Mouse (Mus musculus) thymus, postnatal 14 days (tissue): Measurements from ENCODE around the gene Spata1.

ENCODE experiments used
- DNase-seq: peaks from one replicate; pipeline ENCODE4 v3.0.0; 2021

Spata1 gene

GRCm38 (mm10) chr3:146499431-146500002 lies at the start of gene Spata1, which contains the start of gene Gng5:
Gene Spata1 (minus strand): TSS chr3:146499753.
Gene Gng5 (plus strand): TSS chr3:146499807.
- peak; percentile 95 for DNase-seq

DNA sequence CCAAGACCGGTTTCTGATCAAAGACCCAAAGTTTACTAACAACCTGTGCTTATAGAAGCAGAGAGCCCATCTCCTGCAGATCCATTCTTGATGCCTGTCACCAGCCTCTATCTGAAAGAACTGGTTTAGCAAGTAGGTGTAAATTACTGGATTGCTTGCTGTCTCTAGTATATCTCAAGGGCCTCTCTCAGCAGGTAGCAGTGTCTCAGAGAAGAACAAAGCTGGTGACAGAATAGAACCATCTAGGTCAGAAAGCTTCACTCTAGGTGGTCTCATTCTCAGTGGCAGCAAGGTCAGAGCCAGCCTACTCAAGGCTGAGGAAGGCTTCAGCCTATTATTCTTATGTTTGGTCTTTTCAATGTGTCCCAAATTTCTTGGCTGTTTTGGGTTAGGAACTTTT lies 44.1 kb upstream of the Spata1 start:
- DNase-seq, result no peak

- DNase-seq, result no peak
These were observed 41.1 kb upstream of the Spata1 start for GRCm38 (mm10) chr3:146540521-146541273.

DNA sequence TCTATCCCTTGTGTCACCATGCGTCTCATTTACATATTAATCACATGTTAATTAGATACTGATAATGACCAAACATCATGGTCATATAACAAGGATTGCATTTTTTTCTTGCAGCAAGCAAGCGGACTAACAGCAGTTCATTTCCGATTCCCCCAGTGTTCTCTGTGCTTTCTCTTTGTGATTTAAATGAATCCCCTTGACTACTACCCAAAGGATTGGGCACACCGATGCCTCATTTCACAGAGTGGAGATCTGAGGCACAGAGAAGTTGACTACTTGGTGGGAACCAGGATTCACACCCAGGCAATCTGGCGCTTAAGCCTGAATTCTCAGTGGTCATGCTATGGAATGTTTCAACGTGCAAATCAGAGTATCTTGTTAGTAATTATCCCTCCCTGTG lies 35.4 kb upstream of the Spata1 start:
- no peak for DNase-seq

GRCm38 (mm10) chr3:146528335-146528734 lies 28.8 kb upstream of the Spata1 start:
- no peak for DNase-seq

DNA sequence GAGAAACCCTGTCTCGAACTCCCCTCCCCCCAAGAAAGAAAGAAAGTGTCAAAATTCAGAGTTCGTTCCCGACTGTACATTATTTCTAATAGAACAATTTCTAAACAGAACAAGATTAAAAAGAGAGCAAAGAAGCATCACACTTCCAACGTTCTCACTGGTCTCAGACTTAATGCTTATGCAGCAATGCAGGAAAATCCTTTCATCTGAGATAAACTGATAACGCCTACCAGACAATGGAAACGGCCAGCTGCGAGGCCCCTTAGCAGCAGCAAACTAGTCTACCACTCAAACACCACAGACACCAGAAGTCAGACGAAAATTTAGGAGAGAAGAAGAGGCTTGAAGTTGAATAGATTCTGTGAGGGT lies 22.1 kb upstream of the Spata1 start:
- DNase-seq, result peak; percentile 16

DNA sequence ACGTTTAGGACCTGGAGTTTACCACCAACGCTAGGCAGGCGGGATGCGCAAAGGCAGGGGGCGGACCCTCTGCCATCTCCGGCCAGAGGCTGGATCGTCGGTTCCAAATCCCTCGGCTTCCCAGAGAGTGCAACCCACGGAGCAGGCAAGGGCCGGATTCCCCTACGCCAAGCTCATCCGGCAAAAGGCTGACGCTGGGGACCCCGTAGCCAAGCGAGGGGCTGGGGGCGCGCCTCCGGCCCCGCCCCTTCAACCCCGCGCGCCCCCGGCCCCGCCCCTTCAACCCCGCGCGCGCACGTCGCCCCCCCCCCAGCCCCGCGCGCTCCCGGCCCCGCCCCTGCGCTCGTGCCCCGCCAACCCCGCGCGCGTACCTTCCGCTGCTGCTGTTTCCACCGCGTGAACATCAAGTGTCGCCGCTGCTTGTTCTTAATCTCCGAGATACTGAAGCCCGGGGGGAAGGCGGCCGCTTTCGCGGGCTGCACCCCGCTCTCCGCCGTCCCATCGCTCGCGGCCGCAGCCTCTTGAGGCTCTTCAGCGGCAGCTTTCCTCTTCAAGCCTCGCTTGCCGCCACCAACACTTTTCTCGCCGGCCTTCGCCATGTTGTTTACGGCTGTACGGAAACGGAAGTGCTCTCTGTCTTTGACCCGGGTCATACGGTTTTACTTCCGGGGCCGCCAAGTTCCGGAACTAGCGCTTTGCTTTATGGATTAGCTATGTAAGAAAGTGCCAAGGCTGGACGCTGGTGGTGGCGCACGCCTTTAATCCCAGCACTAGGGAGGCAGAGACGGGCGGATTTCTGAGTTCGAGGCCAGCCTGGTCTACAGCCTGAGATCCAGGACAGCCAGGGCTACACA lies 21.5 kb upstream of the Spata1 start, which contains the start of gene Rpf1:
Rpf1 (minus strand) TSS at position 632 of the 854 bp plus-strand sequence.
- DNase-seq, result peak; percentile 91

- DNase-seq, result no peak
These were observed 20.8 kb upstream of the Spata1 start for GRCm38 (mm10) chr3:146520226-146520797.

- DNase-seq, result no peak
These were observed 7.2 kb upstream of the Spata1 start for GRCm38 (mm10) chr3:146506711-146507110.

DNA sequence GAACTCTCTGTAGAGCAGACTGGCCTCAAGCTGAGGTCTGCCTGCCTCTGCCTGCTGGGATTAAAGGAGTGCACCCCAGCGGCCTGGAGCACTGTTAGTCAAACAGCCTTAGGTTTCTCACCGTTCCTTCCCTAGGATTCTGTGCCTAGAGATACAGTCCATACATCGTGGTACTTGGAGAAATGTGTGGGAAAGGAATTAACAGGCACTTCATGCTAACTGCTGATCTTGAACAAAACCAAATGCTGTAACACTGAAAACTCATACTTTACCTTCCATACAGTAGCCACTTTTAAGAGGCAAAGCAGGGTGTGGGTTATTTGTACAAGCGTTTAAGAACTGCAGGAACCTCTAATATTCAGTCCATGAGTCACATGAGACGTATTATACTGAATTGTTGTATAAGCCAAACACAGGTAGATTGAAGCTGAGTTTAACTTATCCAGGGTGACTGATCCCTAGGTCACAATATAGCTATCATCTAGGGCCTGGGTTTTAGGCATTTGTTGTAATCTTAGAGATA lies 2.1 kb upstream of the Spata1 start:
- no peak for DNase-seq

- DNase-seq, result peak; percentile 20
These were observed 1.3 kb upstream of the Spata1 start for GRCm38 (mm10) chr3:146500810-146501201.

GRCm38 (mm10) chr3:146500003-146500809 lies 653 bp upstream of the Spata1 start:
- peak; percentile 81 for DNase-seq

DNA sequence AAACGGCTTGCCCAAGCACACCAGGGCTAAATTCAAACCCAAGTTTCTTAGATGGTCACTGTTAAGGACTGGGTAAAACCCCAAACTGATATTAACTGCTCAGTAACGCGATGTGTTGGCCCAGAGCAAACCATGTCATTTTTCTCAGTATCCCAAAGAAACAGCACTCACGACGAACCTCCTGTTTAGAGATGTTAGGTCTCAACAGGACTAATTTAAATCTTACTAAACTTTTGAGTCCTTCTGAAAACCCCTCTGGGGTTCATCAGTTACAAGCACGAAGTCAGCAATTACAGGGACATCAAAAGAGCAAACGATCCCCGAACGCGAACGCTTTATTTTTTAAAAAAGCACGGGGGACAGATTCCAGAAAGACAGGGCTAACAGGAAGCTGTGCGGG lies 564 bp downstream of the Spata1 start:
- no peak for DNase-seq

DNA sequence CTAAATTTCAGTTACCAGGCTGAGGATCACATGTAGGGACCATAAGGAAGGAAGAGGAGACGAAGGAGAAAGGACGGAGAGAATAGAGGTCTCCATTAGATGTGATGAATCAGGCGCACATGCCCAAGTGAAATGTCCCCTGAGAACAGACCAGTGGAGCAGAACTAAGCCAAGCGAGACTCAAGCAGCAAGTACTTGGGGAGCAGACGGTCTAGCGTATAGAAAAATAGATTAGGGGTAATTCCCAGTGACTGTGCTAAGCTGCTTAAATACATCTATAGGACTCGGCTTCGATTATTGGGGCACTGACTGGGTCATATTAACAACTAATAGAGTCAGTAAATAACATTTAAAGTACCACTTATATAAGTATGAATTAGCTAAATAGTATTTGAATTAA lies 4.6 kb downstream of the Spata1 start:
- DNase-seq, result no peak

DNA sequence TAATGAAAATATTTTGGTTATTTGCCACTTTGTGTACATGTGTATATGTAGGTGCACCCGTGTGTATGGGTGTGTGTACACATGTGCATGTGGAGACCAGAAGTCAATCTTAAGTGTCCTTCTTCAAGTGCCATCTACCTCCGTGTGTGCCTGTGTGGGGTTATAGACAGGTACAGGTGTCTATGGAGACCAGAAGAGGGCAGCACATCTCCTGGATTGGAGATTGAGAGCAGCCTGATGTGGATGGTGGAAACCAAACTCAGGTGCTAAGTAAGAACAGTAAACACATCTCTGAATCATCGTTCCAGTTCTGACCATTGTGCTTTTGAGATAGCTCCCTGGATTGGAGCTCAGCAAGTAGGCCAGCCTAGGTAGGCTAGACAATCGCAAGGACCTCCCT lies 13.1 kb downstream of the Spata1 start:
- peak; percentile 29 for DNase-seq

- no peak for DNase-seq
These were observed 17.5 kb downstream of the Spata1 start for GRCm38 (mm10) chr3:146482044-146482443.

DNA sequence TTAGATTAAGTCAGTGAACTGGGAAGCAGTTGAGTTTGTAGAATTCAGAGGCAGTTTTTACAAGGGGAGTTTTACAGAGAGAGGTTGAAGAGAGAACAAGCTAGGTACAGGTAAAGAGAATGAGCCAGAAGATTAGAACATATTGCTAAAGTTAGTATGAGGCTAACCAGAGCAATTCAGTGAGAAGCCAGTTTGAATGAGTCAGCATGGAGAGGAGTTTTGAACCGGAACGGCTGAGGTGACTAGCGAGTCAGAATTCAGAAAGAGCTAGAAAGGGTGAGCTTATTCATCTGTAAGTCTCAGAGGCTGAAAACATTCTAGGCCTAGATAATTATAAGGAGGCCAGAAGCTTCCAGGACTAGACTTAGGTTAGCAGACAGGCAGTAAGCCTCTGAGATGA lies 25.1 kb downstream of the Spata1 start:
- no peak for DNase-seq

- no peak for DNase-seq
These were observed 25.8 kb downstream of the Spata1 start for GRCm38 (mm10) chr3:146473741-146474140.

DNA sequence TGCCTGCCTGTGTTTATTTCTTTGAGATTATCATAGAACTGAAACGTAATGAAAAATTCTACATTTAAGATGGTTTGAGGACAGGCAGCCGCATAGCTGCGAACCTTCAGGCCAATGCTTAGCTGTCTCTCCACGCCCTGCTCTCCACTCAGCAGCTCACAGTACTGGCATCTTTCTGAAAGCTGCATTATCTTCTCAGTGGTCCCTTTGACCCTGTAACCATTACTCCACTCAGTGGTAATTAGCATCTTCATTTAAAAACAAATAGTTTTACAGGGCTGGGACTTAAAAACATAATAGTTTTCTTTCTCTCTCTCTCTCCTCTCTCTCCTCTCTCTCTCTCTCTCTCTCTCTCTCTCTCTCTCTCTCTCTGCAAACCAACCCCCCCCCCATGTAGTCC lies 26.9 kb downstream of the Spata1 start:
- DNase-seq, result no peak

DNA sequence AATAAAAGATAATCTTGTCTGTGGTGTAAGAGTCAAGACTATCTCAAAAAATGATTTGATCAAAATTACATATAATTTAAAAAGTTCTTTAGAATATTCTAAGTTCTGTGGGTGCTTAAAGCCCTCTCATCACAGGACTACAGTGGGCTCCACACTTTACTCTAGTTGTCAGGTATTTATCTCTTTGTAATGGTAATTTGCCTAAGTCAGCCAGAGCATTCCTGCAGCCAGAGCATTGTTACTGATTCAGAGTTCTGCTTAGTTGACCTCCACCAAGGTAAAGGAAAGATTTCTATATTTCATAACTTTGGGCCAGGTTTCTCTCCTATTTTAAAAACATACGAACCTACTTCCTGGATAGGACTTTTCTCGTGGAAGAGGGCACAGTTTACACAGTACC lies 30.3 kb downstream of the Spata1 start:
- DNase-seq, result no peak

DNA sequence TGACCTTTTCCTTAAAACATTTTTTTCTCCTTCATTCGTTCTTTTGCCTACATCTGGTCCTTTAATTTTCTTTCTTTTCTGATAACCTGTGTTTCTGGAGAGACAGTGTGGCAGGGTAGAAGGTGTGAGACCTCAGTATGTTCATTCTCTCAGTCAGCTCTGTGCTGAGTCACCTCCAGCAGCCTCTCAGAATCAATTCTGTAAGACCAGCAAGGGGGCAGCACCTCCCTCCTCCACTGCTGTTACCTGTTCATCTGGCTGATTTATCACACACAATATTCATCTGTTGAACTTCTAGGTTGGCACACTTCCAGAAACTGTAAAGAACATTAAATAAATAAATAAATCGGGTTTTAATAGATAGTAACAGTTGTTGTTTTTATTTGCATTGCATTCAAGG lies 36.6 kb downstream of the Spata1 start:
- peak; percentile 14 for DNase-seq

GRCm38 (mm10) chr3:146451375-146451774 lies 48.2 kb downstream of the Spata1 start:
- DNase-seq, result no peak
